Mouse (Mus musculus): ENCODE results near the gene Rps11.
"Not testable (repeated sequence)": the region's sequence is repeated elsewhere in the genome, so short reads cannot be mapped to it uniquely, and the experiment has no call there.

Rps11 gene

DNA sequence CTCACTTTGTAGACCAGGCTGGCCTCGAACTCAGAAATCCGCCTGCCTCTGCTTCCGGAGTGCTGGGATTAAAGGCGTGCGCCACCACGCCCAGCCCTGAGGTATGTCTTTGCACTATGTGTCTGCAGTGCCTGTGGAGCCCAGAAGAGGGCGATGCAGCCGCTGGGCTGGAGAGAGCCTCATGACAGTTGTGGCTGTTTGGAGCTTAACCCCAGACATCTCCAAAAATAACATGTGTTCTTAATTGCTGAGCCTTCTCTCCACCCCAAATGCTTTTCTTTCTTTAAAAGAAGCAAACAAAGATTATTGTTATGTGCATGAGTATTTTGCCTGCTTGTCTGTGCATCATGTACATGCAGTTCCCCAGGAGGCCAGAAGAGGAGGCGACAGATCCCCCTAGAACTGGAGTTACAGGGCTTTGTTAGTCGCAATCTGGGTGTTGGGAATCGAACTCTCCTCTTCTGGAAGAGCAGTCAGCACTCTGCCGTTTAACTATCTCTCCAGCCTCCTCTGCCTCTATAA is 30.8 kb upstream of the Rps11 start:
- no peak for DNase-seq (ENCODE audit: extremely low read depth, low read depth, low spot score)

DNA sequence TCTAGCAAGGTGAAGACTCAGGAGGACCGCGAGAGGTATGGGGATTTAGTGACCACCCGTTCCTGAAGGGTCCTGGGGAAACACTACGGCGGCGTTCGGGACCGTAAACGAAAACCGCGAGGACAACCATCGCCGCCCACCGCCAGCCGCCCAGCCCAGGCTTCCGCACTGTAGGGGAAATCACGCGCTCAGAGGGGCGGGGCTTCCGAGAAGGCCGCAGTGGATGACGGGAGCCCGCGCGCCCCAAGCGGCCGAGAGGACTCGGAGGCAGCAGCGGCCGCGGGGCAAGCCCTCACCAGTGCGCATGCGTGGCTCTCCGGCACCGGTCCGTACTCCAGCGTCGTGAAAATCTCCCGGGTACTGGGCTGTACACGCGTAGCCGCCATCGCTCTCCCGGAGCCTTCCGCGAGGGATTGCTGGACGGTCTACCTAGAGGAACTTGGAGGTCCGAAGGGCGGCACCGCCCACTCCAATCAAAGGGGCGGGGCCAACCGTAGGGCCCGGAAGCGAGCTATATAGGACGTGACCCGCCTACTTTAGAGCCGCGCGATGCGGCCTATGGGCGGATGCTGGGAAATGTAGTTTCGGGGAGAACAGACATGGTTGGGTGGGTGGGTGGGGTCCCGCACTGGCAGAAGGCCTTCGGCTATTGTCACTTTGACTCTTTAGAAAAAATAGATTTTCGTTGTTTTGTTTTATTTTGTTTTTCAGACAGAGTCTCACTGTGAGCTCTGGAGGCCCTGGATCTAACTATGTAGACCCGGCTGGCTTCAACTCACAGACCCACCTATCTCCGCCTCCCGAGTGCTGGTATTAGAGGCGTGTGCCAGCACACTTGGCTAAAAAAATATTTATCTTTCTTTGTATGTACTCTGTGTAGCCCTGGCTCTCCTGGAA is 30.1 kb upstream of the Rps11 start, which contains the start of the genes Pih1d1 and Aldh16a1:
Gene Pih1d1 (plus strand): TSS at position 208 of the 897 bp plus-strand sequence.
Gene Aldh16a1 (minus strand): TSS at position 489 of the 897 bp plus-strand sequence.
- peak; percentile 47 for DNase-seq (ENCODE audit: extremely low read depth, low read depth, low spot score)

DNA sequence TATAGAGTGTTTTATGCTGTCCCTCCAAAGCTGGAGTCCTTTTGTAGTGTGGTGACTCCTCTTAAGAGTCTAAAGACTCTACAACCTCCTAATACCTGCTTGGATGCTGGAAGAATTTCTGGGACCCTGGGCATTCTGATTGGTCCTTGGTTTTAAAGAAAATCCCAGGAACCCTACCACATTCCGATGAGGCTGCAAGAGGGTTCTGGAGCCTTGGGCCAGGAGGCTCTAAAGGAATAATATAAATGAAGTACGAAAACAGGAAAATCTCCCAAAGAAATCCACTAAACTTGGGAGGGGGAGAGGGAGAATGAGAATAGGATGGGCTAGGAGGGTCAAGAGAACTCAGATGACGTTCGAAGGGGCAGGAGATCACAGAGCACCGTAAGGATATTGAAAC is 29.3 kb upstream of the Rps11 start:
- DNase-seq (ENCODE audit: extremely low read depth, low read depth, low spot score), result no peak

DNA sequence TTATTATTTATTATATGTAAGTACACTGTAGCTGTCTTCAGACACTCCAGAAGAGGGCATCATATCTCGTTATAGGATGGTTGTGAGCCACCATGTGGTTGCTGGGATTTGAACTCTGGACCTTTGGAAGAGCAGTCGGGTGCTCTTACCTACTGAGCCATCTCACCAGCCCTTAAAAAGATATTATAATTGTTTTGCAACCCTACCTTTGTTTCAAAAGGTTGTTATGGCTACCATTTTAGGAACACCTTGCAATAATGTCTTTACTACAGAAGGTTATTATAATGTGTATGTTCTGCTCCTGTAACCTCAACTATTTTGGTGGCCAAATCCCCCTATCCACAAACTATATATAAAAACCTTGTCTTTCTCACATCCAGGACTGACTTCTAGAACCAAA is 28.8 kb upstream of the Rps11 start:
- not testable (repeated sequence) for DNase-seq (ENCODE audit: extremely low read depth, low read depth, low spot score)

DNA sequence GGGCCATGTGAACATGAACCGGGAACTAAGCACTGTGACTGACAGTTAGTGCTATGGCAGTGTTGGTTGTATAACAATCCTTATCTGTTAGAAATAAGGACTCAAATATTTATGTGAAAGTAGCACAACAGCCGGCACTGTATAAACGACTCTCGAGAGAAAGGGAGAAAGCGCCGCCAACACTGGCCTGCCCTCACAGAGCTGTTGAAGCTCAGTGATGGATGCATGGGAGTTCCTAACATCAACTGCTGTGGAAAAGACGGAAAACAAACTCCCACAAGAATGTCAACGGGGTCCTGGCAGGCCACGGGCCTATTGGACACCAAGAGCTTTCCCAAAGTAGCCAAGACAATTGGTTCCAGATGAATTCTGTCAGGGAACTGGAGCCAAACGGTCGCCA is 27.1 kb upstream of the Rps11 start:
- no peak for DNase-seq (ENCODE audit: extremely low read depth, low read depth, low spot score)

DNA sequence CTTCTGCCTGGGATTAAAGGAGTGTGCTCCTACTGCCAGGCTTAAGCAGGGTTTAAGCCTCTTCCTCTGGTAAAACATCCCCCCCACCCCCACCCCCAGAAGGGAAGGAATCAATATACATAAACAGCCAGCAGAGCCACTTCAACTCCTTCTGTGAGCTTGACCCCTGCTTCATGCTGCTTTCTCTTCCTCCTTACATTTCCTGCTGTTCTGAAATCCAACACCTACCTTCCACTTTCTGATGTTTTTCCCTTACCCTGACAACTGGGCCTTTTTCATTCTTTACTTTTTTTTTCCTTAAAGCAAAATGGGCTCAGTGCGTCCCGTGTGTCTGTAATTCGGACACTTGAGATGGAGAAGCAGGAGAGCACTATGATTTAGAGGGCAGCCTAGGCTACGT is 26.1 kb upstream of the Rps11 start:
- no peak for DNase-seq (ENCODE audit: extremely low read depth, low read depth, low spot score)

DNA sequence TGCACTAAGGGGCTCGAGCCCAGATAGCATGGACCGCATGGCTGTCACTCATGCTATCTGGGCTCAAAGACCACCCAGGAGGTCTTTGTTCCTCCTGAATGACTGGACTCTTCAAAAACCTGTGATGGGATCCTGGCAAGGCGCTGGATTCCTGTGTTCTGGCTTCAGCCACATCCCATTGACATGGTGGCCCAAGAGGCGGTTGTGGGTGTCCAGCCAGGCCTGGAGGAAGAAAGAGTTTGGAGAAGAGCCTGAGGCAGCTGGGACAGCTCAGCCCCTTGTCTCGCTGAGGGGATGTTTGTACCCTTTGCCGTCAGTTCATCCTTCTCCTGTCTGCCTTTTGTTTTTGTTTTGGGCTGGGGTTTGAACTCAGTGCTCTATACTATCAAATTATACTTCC is 25.3 kb upstream of the Rps11 start:
- no peak for DNase-seq (ENCODE audit: extremely low read depth, low read depth, low spot score)

DNA sequence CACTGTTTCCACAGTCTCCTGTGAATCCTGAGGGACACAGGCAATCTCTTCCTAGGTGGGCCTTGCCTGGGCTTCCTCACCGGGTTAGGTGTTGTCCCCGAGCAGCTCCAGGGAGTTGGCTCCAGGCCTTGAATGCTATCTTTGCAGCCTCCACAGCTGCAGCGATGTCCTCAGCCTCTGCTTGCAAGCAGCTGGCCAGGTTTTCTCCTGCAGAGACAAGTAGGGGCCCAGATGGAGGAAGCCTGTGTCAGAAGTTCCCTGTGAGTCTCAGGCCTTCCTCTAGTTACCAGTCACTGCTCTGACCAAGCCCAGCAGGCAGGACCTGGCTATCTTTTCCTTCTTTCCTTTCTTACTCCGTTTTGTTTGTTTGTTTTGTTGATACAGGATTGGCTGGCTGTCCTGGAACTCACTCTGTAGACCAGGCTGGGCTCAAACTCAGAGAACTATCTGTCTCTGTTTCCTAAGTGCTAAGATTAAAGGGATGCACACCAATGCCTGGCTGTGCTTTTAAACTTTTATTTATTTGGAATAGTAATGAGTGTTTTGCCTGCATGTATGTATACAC is 24.4 kb upstream of the Rps11 start:
- DNase-seq (ENCODE audit: extremely low read depth, low read depth, low spot score), result no peak

DNA sequence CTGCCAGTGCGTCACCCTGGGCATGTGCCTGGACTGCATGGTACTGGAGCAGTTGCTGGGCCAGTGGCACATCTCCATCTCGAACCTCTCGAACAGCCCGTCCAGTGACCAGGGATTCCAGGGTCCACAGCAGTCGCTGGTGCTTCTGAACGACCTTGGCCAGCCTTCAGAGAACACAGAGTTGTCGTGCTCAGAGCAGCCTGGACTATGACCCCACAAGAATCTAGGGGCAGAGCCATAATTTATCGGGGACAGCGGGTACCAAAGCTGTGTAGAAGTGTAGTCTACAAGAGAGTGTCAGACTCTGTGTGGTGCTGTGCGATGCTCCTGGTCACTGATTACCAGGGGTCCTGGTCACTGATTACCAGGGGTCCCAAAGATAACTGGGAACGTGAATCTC is 23.7 kb upstream of the Rps11 start:
- DNase-seq (ENCODE audit: extremely low read depth, low read depth, low spot score), result no peak

DNA sequence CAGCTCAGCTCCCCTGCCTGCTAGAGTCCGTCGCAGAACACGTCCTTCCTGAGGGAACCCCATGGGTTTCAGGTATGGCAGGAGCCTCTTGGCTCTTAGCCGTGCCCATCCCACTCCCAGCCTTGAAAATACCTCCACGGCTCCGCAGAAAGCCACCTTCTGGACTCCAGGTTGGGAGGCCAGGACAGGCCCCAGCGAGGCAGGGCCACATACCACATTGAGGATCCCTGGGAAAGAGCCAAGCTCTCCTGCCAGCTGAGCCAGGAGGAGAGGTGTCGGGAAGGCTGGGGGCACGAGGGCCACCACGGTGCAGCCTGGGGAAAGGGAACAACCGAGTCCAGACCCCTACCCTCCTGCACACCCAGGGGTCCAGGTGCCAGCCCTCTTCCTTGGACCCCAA is 23.0 kb upstream of the Rps11 start:
- DNase-seq (ENCODE audit: extremely low read depth, low read depth, low spot score), result no peak

DNA sequence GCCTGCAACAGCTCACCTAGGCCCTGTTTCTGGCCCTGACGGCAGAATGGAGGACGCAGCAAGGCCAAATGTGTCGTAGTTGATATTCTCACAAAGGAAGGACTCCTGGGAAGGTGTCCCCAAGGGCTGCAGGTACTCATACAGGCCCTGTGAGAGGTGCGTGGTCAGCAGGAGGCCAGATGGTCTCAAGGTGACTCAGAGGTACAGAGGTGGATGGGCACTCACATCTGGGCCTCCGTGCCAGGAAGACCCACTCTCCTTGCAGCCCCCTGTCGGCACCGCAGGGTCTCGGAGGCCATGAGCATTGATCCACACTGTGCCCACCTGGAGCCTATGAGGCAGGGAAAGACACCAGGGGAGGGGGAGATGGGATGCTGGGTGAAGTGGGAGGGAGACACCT is 21.2 kb upstream of the Rps11 start:
- DNase-seq (ENCODE audit: extremely low read depth, low read depth, low spot score), result no peak

DNA sequence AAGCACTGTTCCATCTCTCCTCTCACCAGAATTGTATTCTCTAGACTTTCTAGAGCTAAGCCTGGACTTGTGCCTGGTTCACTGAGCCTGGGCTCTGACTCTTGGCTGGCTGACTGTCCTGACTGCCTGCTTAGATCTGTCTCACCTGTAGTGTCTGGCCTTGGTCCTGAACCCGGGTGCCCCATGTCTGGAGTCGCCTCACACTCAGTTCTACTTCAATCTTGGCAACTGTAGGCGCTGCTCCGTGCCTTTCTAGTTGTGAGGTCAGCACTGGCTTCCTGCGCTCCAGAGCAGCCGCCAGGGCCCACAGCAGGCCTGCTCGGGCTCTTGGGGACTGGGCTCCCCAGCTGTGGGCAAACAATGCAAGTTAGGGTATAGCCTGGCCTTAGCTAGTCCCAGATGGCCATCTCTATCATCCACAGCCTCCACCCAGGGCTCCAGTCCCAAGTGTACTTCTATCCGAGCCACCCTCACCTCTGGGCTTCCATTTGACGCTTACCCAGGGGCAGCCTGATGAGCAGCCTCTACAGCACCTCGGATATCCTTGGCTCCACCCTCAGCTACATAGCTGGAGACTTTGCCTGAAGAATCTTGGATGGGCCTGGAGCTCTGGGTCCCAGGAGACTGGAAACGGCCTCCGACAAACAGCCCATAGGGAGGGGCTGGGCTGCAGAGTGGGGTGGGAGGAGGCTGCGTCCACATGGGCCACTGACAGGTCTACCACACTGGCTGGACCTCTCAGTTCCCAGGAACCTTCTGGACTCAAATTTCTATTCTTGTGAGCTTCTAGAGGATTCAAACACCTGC is 20.3 kb upstream of the Rps11 start:
- DNase-seq (ENCODE audit: extremely low read depth, low read depth, low spot score), result no peak

DNA sequence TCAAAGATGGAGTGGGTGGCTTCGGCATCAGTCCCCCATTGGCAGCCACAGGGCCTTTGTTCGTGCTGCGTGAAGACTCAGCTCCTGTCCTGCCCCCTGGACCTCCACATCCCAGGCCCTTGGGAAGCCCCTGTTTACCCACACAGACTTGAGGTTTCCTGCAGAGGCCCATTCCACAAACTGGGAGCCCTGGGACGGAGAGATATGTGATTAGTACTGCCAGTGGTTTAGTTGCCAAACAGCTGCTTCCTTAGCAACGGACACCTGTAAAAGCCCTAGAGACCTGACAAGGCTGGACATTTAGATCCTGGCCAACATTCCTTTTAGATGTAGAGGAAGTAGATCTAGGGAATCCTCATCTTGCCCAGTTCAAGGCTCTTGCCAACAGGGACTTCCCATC is 17.7 kb upstream of the Rps11 start:
- DNase-seq (ENCODE audit: extremely low read depth, low read depth, low spot score), result no peak

DNA sequence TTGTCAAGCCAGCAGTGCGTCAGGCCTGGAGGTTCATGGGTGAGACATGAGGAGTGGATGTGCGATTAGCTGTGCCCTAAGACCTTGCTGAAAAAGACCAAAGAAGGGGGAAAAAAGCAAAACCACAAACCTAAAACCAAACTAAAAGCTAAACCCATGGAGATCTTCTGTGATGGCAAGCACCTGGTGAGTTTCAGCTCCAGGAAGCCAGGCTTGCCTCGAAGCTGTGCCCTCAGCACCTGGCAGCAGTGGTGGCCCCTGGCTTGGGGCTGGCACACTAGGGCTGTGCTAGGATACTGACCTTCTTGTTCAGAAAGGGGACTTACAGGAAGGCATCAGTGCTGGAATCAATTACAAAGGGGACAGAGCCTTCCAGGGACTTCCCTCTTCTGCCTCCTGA is 17.1 kb upstream of the Rps11 start:
- no peak for DNase-seq (ENCODE audit: extremely low read depth, low read depth, low spot score)

DNA sequence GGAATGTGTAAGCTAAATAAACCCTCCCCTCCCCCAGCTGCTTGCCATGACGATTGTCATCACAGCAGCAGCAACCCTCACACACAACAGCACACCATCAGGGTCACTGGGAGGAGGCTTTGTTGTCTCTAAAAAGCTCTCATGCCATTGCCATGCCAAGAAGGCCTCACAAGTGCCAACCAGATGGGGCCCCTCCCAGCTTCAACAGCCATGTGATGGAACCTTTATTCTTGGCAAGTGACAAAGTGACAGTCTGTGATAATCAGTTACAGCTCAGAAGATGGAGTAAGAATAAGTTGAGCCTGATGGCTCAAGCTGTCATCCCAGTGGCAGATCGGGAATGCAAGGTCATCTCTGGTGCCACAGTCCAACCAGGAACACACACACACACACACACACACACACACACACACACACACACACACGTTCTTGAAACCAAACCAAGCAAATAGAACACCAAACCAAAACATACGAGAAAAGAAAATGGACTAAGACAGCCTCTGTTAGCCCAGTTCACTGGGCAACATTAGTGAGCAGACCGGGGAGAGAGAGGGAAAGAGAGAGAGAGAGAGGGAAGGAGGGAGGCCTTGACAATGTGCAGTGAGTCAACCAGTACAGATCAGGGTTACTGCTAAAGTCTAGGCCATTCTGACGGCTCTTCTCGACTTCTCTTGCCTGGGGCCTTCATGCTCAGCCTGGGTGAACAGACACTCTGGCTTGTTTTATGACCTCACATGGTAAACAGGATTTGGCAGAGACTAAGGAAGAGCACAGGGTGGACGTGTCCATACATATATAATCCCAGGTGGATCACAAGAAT is 15.9 kb upstream of the Rps11 start:
- DNase-seq (ENCODE audit: extremely low read depth, low read depth, low spot score), result peak; percentile 72

DNA sequence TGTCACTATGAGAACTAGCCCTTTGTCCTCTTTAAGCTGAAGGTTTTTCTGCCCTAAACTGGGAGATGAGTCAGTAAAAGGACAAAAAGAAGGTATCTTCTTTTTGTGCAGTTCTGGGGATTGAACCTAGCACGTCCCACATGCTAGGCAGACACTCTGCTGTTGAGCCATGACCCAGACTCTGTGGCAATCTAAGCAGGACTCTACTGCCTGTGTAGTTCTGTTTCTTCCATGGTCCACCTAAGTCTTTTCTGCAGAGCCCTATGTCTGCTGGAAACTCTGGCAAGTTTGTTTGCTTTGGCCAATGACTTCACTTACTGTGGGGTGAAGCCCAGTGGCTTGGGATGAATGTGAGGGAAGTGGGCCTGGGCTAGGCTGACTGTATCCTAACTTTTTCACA is 14.2 kb upstream of the Rps11 start:
- no peak for DNase-seq (ENCODE audit: extremely low read depth, low read depth, low spot score)

DNA sequence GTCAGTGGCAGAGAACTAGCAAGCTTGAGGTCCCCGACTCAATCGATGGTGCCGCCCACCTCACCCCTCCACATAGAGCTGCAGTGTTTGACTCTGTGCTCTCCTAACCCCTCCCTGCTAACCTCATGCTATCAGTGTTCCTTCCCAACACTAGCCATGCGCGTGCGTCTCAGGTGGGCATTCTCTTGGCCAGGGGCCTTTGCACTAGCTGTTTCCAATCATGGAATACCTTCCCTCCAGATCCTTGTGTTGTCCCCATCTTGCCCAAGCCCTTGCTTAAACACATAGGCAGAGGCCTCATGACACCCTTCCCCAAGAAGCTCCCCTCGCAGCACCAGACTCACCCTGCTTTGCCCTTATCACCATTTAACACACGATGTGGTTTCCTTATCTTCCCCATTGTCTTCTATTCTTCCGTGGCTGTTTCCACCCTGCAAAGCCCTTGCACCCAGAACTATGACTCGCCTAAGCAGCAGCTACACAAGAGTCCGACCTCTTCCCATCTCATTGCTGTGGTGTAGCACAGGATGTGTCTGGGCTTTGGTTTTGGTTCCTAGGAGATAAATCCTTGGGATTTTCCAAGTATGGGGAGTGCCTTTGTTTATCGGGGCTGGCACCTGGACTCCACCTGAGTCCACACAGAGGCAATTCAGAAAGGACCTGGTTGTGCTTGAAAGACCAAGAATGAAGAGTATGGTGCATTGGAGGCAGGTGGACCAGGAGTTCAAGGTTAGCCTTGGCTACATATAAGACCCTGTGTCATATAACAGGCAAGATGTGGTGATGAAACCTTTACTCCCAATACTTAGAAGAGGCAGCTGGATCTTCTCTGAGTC is 13.2 kb upstream of the Rps11 start:
- DNase-seq (ENCODE audit: extremely low read depth, low read depth, low spot score), result no peak

DNA sequence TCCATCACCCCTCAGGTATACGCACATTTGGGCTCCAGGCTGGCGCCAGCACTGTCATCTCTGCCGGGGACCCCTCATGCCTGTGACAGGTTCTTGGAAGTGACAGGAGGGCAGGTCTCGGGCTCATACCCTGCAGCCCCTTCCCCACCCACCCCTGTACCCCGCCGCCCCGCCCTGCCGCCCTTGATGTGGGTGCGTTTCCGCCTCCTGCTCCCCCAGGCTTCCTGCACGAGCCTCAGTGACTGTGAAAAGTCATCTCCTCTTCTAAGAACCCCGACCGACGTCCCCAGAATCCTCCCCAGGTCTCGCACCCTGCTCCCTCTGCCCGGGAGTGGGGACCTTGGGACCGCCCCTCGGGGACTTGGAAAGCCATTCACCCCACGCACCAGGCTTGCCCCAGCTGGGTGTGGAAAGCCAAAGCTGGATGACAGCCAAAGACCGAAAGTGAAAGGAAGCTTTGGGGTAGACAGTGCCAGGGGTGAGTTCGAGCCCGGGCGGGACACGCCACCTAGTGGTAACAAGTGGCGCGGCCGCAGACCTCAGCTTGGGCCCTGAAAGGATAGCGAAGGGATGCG is 11.8 kb upstream of the Rps11 start, which contains the start of the genes Gm45713 and Flt3l:
Gene Gm45713 (minus strand): TSS at position 239 of the 575 bp plus-strand sequence.
Gene Flt3l (minus strand): TSS at position 440 of the 575 bp plus-strand sequence.
- DNase-seq (ENCODE audit: extremely low read depth, low read depth, low spot score), result no peak

DNA sequence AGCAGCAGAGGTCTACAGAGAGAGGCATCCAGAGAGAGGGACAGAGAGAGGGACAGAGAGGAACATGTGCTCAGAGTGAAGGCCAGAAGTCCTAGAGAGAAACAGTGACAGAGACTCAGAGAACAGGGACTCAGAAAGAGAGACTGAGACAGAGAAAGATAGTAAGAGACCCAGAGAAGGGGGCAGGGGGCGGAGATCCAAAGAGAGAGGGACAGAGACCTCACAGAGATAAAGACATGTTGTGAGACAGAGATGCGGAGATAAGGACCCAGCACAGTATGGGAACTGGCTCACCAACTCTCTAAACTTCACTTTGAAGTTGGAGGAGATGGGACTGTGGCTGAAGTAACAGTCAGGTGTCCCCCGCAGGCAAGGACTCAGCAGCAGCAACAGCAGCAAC is 11.1 kb upstream of the Rps11 start:
- DNase-seq (ENCODE audit: extremely low read depth, low read depth, low spot score), result no peak
